Mouse (Mus musculus) hindbrain, embryonic 12.5 days (tissue): Measurements from ENCODE around the gene Sema4d. TPM values are rescaled to one million over a fixed set of nuclear protein-coding genes. Genes with fewer than 3 reads are reported as not detected.
A peak's percentile ranks its signal among the peaks of the same experiment; 100 is the strongest.
"Not testable (repeated sequence)": the region's sequence is repeated elsewhere in the genome, so short reads cannot be mapped to it uniquely, and the experiment has no call there.

Experiments
- ATAC-seq: fragments of 200-750 bp; cut with Nextera tagmentation; 2 replicates; pipeline ENCODE4 v1.8.0; 2017; ENCODE audit warnings: moderate TSS enrichment; ENCODE audit not compliant: low FRiP score
- H3K27ac ChIP-seq: fragments of 300-500 bp; sonication (generic); 2 replicates; pipeline ENCODE4 v1.5.1; 2016; ENCODE audit warnings: mild to moderate bottlenecking
- H3K27me3 ChIP-seq: fragments of 300-500 bp; sonication (generic); 2 replicates; pipeline ENCODE4 v1.6.1; 2016; ENCODE audit warnings: mild to moderate bottlenecking
- H3K36me3 ChIP-seq: fragments of 300-500 bp; sonication (generic); 2 replicates; pipeline ENCODE4 v1.6.1; 2016; ENCODE audit warnings: mild to moderate bottlenecking
- H3K4me1 ChIP-seq: fragments of 300-500 bp; sonication (generic); 2 replicates; pipeline ENCODE4 v1.6.1; 2016
- H3K4me2 ChIP-seq: fragments of 300-500 bp; sonication (generic); replicated peaks from 2 replicates; pipeline ENCODE4 v1.6.1; 2016; ENCODE audit warnings: mild to moderate bottlenecking
- H3K4me3 ChIP-seq: fragments of 300-500 bp; sonication (generic); 2 replicates; pipeline ENCODE4 v1.5.1; 2016; ENCODE audit warnings: mild to moderate bottlenecking
- H3K9ac ChIP-seq: fragments of 300-500 bp; sonication (generic); 2 replicates; pipeline ENCODE4 v1.6.1; 2016; ENCODE audit warnings: mild to moderate bottlenecking, moderate library complexity
- H3K9me3 ChIP-seq: fragments of 300-500 bp; sonication (generic); replicated peaks from 2 replicates; pipeline ENCODE4 v1.6.1; 2016; ENCODE audit warnings: mild to moderate bottlenecking
- WGBS: fragments of 180-500 bp; shearing (Covaris S2); methylation state at CpG from one replicate; pipeline ENCODE4 v1.1.7; 2016; 5-methylcytosine and 5-hydroxymethylcytosine counted together
- polyA plus RNA-seq: library from polyadenylated mRNA; unstranded; fragments of >200 nt; fragmentation: Nextera tagmentation; extraction: Ambion mirVana; gene quantifications from 2 replicates; pipeline ENCODE4 v1.2.1, GENCODE M21; 2016

Sema4d gene
- polyA plus RNA-seq: 7.2 and 7.7 TPM in 2 replicates

DNA sequence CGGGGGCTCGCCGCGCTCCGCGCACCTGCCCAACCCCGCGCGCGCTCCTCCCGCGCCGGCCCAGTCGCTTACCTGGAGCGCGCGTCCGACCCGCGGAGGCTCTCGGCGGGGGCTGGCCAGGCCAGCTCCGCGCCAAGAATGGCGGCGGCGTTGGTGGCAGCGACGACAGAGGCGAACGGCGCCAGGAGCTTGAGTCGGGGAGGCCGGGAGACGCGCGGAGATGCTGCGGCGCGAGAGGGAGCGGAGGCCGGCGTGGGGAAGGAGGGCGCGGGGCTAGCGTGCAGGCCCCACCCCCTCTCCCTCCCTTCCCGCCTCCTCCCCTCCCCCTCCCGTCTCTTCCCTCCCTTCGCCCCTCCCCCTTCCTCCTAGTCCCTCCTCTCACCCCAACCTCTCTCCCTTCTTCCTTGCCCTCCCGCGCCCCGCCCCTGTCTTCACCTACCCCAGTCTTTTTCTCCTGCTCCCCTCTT is at the start of gene Sema4d:
TSS of gene Sema4d (minus strand) at position 323 of the 467 bp plus-strand sequence.
- H3K27ac ChIP-seq: 0 out of 2 replicates have a peak within 1 kb of the TSS, but pooled peaks have one; percentile 12
- no peaks in the 10 kb centered on the region for H3K9me3 ChIP-seq
- WGBS: under 1% methylated on average over 39 of the region's 52 CpGs
- peak; percentile 65 for ATAC-seq
- H3K9ac ChIP-seq: peak within 1 kb of the TSS; percentile 86
- peaks cover 17% of the 10 kb centered on the region for H3K4me1 ChIP-seq
- H3K4me2 ChIP-seq: peak within 1 kb of the TSS; percentile 98
- H3K27me3 ChIP-seq: peaks cover 19% of the 10 kb centered on the region
- H3K4me3 ChIP-seq: peak within 1 kb of the TSS; percentile 89
- no peaks in the 10 kb centered on the region for H3K36me3 ChIP-seq

DNA sequence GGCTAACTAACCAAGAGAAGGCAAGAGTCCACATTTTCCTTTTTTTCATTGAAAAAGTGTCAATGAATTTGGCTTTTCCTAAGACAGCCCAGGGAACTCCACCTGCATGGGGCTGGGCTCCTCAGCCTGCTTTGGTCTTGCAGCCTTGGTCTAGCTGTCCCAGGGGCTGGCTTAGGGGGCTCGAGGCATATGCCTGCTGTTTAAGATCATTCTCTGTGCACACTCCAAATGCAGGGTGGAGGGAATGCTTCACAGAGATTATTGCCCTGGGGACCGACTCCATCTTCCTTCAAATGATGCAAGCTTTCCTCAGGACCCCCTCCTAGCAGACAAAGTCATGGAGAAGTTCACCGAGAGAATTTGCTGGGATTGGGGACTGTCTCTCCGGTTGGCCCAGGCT is 49.8 kb upstream of the Sema4d start:
- peaks cover 41% of the 10 kb centered on the region for H3K4me1 ChIP-seq

DNA sequence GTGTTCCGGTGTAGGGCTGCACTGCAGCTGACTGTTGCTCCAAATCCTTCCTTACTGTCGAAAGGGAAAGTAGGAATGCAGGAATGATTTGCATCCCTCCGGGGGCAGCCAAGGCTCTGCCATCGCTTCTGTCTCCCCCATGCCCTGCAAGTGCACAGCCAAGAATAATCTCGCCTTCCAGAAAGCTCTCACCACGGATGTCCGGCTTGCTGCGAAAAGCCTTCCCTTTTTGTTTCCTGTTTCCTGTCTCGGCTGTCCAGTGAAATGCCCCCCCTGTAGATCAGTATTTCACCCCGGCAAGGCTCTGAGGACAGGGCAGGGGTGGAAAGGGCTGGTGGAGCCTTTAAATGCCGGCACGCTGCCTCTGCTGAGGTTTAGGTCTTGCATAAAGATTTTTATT is 49.2 kb upstream of the Sema4d start:
- H3K27me3 ChIP-seq: peaks cover 67% of the 10 kb centered on the region
- H3K36me3 ChIP-seq: no peaks in the 10 kb centered on the region
- peaks cover 40% of the 10 kb centered on the region for H3K4me1 ChIP-seq
- peak overlapping the region; percentile 30 for H3K4me2 ChIP-seq
- H3K9ac ChIP-seq: no peak overlapping the region
- 7% methylated on average over 12 of the region's 12 CpGs for WGBS
- H3K9me3 ChIP-seq: no peaks in the 10 kb centered on the region
- no peak overlapping the region for H3K4me3 ChIP-seq
- no peak for ATAC-seq
- no peak overlapping the region for H3K27ac ChIP-seq

More for the DNA sequence above, 49.8 kb upstream of the Sema4d start:
- no peak overlapping the region for H3K4me3 ChIP-seq
- no peaks in the 10 kb centered on the region for H3K36me3 ChIP-seq
- no peaks in the 10 kb centered on the region for H3K9me3 ChIP-seq
- H3K4me2 ChIP-seq: no peak overlapping the region
- H3K27ac ChIP-seq: no peak overlapping the region
- no peak for ATAC-seq
- H3K27me3 ChIP-seq: peaks cover 61% of the 10 kb centered on the region
- 63% methylated on average over 4 of the region's 4 CpGs for WGBS
- H3K9ac ChIP-seq: no peak overlapping the region

DNA sequence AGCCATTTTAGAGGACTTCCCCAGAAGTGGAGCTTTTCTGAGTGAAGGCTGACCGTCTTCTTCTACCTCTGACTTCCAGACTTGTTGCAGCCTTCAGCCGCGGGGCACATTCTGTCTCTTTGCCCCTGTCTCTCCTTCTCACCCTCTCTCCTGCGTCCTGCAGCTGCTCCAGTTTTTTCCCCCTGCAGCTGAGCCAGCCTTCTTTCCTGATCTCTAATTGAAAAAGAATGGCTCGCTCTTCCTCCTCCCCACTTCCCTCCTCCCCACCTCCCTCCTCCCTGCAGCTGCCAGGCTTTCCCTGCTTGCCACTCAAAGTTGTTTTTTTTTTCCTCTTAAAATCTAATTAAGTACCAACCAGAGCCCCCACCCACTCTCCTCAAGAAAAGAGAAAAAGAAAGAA is 48.6 kb upstream of the Sema4d start:
- H3K4me2 ChIP-seq: peak overlapping the region; percentile 30
- no peak overlapping the region for H3K9ac ChIP-seq
- WGBS: 7% methylated on average over 5 of the region's 5 CpGs
- H3K9me3 ChIP-seq: no peaks in the 10 kb centered on the region
- peaks cover 69% of the 10 kb centered on the region for H3K27me3 ChIP-seq
- H3K27ac ChIP-seq: no peak overlapping the region
- no peak for ATAC-seq
- no peaks in the 10 kb centered on the region for H3K36me3 ChIP-seq
- no peak overlapping the region for H3K4me3 ChIP-seq
- H3K4me1 ChIP-seq: peaks cover 40% of the 10 kb centered on the region

DNA sequence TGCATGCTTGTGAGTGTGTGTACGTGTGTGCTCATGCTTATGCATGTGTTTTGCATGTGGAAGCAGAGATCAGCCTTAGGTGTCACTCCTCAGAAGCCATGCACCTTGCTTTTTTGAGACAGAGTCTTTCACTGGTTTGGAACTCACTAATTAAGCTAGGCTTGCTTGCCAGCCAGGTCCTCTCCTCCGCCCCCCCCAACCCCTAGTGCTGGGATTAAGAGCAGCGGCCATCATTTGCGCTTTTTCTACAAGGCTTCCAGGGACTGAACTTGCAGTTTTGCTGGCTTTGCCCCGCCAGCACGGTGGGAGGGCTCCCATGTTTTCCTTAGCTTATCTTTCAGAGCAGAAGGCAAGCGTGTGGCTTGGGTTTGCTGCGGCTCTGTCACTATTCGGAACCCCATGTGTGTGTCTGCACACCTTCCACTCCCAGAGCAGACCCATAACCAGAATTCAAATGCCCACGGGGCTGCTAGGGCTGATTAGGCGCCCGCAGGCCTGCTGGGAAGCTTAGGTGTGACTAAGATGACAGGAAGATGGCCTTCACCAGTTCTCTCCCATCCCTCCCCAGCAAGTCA is 48.1 kb upstream of the Sema4d start:
- Histone ChIP-seq H3K4me3 (no peak overlapping the region), H3K36me3 (no peaks in the 10 kb centered on the region), H3K4me1 (peaks cover 40% of the 10 kb centered on the region), H3K27ac (0 out of 2 replicates have a peak overlapping the region, but pooled peaks have one; percentile 4), H3K27me3 (peaks cover 69% of the 10 kb centered on the region), H3K9me3 (no peaks in the 10 kb centered on the region), H3K9ac (no peak overlapping the region), H3K4me2 (peak overlapping the region; percentile 27)
- 13% methylated on average over 12 of the region's 12 CpGs for WGBS
- no peak for ATAC-seq

DNA sequence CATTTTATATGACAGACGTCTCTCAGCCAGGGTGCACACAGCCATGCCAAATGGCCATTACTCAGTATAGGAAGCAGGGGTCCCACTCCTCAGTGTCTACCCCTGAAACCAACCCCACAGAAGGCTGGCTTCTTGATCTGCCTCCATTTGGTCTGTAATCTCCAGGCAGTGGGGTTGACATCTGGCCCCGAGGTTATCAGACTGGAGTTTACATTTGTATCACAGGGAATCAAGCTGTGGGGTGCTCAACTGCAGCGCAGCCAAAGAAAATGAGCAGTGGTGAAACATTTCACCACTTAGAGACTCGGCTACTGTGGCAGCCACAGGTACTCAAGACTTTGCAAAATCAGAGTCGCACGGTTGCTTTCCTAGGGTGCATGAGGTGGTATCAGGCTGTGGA is 47.2 kb upstream of the Sema4d start:
- Histone ChIP-seq H3K9ac (no peak overlapping the region), H3K4me1 (peaks cover 40% of the 10 kb centered on the region), H3K9me3 (no peaks in the 10 kb centered on the region), H3K27me3 (peaks cover 72% of the 10 kb centered on the region), H3K36me3 (no peaks in the 10 kb centered on the region), H3K27ac (no peak overlapping the region), H3K4me2 (no peak overlapping the region), H3K4me3 (no peak overlapping the region)
- WGBS: 44% methylated on average over 6 of the region's 6 CpGs
- ATAC-seq: no peak

DNA sequence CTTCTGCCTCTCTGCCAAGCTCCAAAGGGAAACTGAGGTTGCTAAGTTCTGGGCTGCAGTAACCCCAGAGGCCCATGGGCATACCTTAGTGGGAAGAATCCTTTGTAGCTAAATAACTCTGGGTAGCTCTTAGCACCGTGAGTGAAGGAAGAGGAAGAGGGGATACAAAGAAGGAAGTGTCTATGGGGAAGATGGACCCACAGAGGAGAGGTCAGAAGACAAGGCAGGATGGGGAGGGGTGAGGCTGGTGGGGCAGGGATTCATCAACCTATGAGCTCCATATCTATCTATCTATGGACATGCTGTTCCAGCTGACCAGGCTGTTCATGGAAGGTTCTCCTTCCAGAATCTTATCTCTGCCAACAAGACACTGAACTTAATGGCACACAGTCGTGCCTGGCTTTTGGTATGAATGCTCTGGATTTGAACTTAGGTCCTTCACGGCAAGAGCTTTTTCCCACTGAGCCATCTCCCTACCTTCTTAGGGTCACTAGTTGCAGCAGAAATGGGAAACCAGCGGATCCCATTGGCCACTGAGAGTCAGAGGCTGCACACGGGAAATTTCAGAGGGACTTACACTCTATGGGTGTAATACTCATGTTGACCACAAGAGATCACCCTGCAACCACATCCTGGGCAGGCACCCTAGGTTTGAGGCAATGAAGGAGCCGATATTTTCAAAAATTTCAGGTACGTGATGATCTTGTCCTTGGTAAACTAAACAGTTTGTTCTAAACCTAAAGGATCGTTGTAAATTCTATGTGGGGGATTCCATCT is 45.9 kb upstream of the Sema4d start:
- 0 out of 2 replicates have a peak, but pooled peaks have one; percentile 47 for ATAC-seq
- Histone ChIP-seq H3K9me3 (no peaks in the 10 kb centered on the region), H3K27me3 (peaks cover 71% of the 10 kb centered on the region), H3K9ac (no peak overlapping the region), H3K27ac (no peak overlapping the region), H3K4me2 (no peak overlapping the region), H3K36me3 (no peaks in the 10 kb centered on the region), H3K4me3 (no peak overlapping the region), H3K4me1 (peaks cover 31% of the 10 kb centered on the region)
- WGBS: 23% methylated on average over 8 of the region's 8 CpGs

DNA sequence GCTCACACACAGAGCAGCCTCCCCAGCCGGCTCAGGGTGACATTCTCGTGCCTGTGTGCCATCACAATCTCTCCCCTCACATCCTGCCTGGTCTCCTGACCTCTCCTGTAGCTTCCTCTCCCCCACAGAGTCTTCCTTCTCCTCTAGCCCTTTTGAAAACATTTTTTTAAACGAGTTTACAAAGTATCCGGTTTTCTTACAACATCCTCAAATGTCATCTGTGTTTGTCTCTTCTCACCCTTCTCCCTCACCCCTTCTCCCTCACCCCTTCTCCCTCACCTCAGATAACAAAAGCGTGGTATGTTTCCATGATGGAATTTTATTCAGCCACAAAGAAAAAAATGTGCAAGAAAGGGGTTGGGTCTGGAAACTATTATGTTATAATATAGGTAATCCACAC is 43.9 kb upstream of the Sema4d start:
- Histone ChIP-seq H3K4me3 (no peak overlapping the region), H3K4me2 (no peak overlapping the region), H3K27ac (no peak overlapping the region), H3K4me1 (peaks cover 27% of the 10 kb centered on the region), H3K9ac (no peak overlapping the region), H3K9me3 (no peaks in the 10 kb centered on the region), H3K27me3 (peaks cover 51% of the 10 kb centered on the region), H3K36me3 (no peaks in the 10 kb centered on the region)
- ATAC-seq: no peak
- WGBS: 48% methylated on average over 5 of the region's 5 CpGs

DNA sequence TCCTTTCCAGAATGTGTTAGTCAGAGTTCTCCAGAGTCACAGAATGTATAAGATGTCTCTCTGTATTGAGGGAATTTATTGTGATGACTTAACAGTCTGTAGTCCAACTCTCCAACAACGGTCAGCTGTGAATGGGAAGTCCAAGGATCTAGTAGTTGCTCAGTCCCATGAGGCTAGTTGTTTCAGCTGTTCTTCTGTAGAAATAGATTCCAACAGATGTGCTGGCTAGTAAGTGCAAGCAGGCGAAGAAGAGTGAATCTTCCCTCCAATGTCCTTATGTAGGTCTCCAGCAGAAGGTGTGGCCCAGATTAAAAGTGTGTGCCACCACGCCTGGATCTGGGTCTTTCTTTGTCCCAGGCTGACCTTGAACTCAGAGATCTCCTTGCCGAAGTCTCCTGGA is 41.7 kb upstream of the Sema4d start:
- H3K4me2 ChIP-seq, ATAC-seq, H3K4me1 ChIP-seq, H3K9ac ChIP-seq, H3K27ac ChIP-seq, H3K9me3 ChIP-seq, H3K4me3 ChIP-seq, H3K36me3 ChIP-seq: not testable (repeated sequence)
- H3K27me3 ChIP-seq: peaks cover 29% of the 10 kb centered on the region
- WGBS: 75% methylated on average over 4 of the region's 4 CpGs

DNA sequence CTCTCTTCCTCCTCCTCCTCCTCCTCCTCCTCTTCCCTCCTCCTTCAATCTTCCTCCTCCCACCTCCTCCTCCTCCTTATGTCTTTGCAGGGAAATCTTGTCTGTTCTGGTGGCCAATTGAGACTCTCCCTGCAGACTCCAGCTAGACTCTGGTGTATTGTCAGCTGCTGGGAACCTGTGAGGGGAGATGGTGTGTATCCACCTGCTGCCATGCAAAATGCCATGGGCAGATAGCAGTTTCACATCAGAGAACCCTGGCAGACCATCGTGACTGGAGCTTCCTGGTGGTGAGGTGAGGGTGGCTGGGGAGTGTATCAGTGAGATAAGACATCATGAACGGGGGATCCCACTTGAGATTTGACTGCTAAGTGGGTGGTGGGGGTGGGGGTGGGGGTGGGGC is 41.0 kb upstream of the Sema4d start:
- H3K4me1 ChIP-seq: peaks cover 7% of the 10 kb centered on the region; the same call in 1 of the 2 replicates
- H3K9me3 ChIP-seq: no peaks in the 10 kb centered on the region
- 70% methylated on average over 2 of the region's 2 CpGs for WGBS
- H3K36me3 ChIP-seq: no peaks in the 10 kb centered on the region
- no peak overlapping the region for H3K4me2 ChIP-seq
- no peak overlapping the region for H3K9ac ChIP-seq
- no peak overlapping the region for H3K4me3 ChIP-seq
- peaks cover 25% of the 10 kb centered on the region for H3K27me3 ChIP-seq
- no peak overlapping the region for H3K27ac ChIP-seq
- ATAC-seq: no peak

DNA sequence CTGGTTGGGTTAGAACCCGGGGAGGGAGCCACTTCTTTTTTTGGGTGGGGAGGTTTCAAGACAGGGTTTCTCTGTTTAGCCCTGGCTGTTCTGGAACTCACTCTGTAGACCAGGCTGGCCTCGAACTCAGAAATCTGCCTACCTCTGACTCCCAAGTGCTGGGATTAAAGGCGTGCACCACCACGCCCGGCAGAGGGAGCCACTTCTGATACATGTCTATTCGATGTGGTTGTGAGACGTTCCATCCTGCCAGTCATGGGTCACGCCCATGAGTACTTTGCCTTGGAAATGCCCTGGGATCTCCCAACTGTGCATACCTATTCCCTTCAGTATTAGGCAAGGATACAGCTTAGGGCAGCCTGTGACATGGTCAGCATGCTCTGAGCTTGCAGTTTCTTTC is 40.5 kb upstream of the Sema4d start:
- peaks cover 20% of the 10 kb centered on the region for H3K27me3 ChIP-seq
- 0 out of 2 replicates have a peak, but pooled peaks have one; percentile 14 for ATAC-seq
- not testable (repeated sequence) for H3K4me3 ChIP-seq, H3K4me1 ChIP-seq, H3K4me2 ChIP-seq, H3K9ac ChIP-seq, H3K36me3 ChIP-seq, H3K27ac ChIP-seq, H3K9me3 ChIP-seq
- WGBS: 74% methylated on average over 8 of the region's 8 CpGs

DNA sequence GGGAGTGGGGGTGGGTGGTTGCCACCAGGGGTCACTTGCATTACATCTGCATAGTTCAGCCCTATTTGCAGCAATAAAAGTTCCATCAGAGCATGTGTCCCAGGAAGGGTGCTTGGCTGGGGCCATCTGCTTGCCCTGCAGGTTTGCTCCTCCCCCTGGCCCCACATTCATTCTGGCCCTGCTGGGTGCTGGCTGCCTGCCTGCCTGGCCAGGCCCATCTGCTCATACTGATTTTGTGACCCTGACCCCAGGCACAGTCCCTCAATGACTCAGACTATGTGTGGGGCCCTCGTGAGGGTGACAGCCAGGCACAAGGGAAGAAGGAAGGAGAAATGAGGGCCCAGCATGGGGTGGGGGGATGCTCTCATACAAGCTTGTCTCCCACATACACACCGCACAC is 40.1 kb upstream of the Sema4d start:
- 43% methylated on average over 2 of the region's 2 CpGs for WGBS
- ATAC-seq: peak; percentile 64; the same call in 1 of the 2 replicates
- H3K4me1 ChIP-seq: peaks cover 7% of the 10 kb centered on the region; the same call in 1 of the 2 replicates
- peaks cover 16% of the 10 kb centered on the region for H3K27me3 ChIP-seq
- H3K9ac ChIP-seq: no peak overlapping the region
- no peak overlapping the region for H3K27ac ChIP-seq
- no peak overlapping the region for H3K4me3 ChIP-seq
- H3K36me3 ChIP-seq: no peaks in the 10 kb centered on the region
- H3K9me3 ChIP-seq: no peaks in the 10 kb centered on the region
- H3K4me2 ChIP-seq: no peak overlapping the region
